Mouse (Mus musculus): ENCODE measurements around the gene Fadd. TPM values are rescaled to one million over a fixed set of nuclear protein-coding genes. Genes with fewer than 3 reads are reported as not detected.

Fadd gene
- polyA plus RNA-seq, 1 experiment from 2014 or later, result 4.7 TPM

- no peak overlapping the region for H3K4me2 ChIP-seq (ENCODE audit: low read length)
- H3K27me3 ChIP-seq (replicated peaks; ENCODE audit: control insufficient read depth, insufficient read depth, low read length), result no peaks in the 10 kb centered on the region
- no peak overlapping the region for H3K9ac ChIP-seq (ENCODE audit: low read depth, low read length)
- no peaks in the 10 kb centered on the region for H3K36me3 ChIP-seq (ENCODE audit: control insufficient read depth, insufficient read depth, low read length)
- ATAC-seq, result no peak
- H3K9me3 ChIP-seq (ENCODE audit: control insufficient read depth, low read length), result no peaks in the 10 kb centered on the region
- H3K4me1 ChIP-seq (ENCODE audit: control insufficient read depth, insufficient read depth, low read depth, low read length), result peaks cover 3% of the 10 kb centered on the region
- WGBS, result 41% methylated on average over 2 of the region's 2 CpGs
- H3K4me3 ChIP-seq (ENCODE audit: low read length), result no peak overlapping the region
- no peak overlapping the region for H3K27ac ChIP-seq (ENCODE audit: low read depth, low read length)
These were observed 5.0 kb upstream of the Fadd start for GRCm38 (mm10) chr7:144587291-144587690.

GRCm38 (mm10) chr7:144585648-144586047 is 3.4 kb upstream of the Fadd start:
- Histone ChIP-seq H3K9me3 (ENCODE audit: control insufficient read depth, low read length) (no peaks in the 10 kb centered on the region), H3K27ac (ENCODE audit: low read depth, low read length) (no peak overlapping the region), H3K4me3 (ENCODE audit: low read length) (no peak overlapping the region), H3K27me3 (replicated peaks; ENCODE audit: control insufficient read depth, insufficient read depth, low read length) (no peaks in the 10 kb centered on the region), H3K9ac (ENCODE audit: low read depth, low read length) (no peak overlapping the region), H3K4me2 (ENCODE audit: low read length) (no peak overlapping the region), H3K36me3 (ENCODE audit: control insufficient read depth, insufficient read depth, low read length) (no peaks in the 10 kb centered on the region), H3K4me1 (ENCODE audit: control insufficient read depth, insufficient read depth, low read depth, low read length) (peaks cover 11% of the 10 kb centered on the region)
- WGBS, result 6% methylated on average over 6 of the region's 6 CpGs
- no peak for ATAC-seq

GRCm38 (mm10) chr7:144583619-144584018 is 1.4 kb upstream of the Fadd start:
- Histone ChIP-seq H3K27ac (ENCODE audit: low read depth, low read length) (no peak overlapping the region), H3K36me3 (ENCODE audit: control insufficient read depth, insufficient read depth, low read length) (no peaks in the 10 kb centered on the region; the same call in 1 of the 2 replicates), H3K9me3 (ENCODE audit: control insufficient read depth, low read length) (no peaks in the 10 kb centered on the region), H3K4me2 (ENCODE audit: low read length) (no peak overlapping the region), H3K4me1 (ENCODE audit: control insufficient read depth, insufficient read depth, low read depth, low read length) (peaks cover 12% of the 10 kb centered on the region), H3K4me3 (ENCODE audit: low read length) (no peak overlapping the region), H3K27me3 (replicated peaks; ENCODE audit: control insufficient read depth, insufficient read depth, low read length) (no peaks in the 10 kb centered on the region), H3K9ac (ENCODE audit: low read depth, low read length) (no peak overlapping the region)
- WGBS, result 4% methylated on average over 4 of the region's 4 CpGs
- ATAC-seq, result no peak

GRCm38 (mm10) chr7:144581559-144582283 is 542 bp downstream of the Fadd start:
- Histone ChIP-seq H3K9ac (ENCODE audit: low read depth, low read length) (peak overlapping the region; percentile 87), H3K36me3 (ENCODE audit: control insufficient read depth, insufficient read depth, low read length) (no peaks in the 10 kb centered on the region; the same call in 1 of the 2 replicates), H3K9me3 (ENCODE audit: control insufficient read depth, low read length) (no peaks in the 10 kb centered on the region), H3K27ac (ENCODE audit: low read depth, low read length) (peak overlapping the region; percentile 90), H3K4me3 (ENCODE audit: low read length) (peak overlapping the region; percentile 88), H3K4me2 (ENCODE audit: low read length) (peak overlapping the region; percentile 87), H3K27me3 (replicated peaks; ENCODE audit: control insufficient read depth, insufficient read depth, low read length) (no peaks in the 10 kb centered on the region), H3K4me1 (ENCODE audit: control insufficient read depth, insufficient read depth, low read depth, low read length) (peaks cover 12% of the 10 kb centered on the region)
- peak; percentile 85 for ATAC-seq
- WGBS, result under 1% methylated on average over 43 of the region's 43 CpGs

DNA sequence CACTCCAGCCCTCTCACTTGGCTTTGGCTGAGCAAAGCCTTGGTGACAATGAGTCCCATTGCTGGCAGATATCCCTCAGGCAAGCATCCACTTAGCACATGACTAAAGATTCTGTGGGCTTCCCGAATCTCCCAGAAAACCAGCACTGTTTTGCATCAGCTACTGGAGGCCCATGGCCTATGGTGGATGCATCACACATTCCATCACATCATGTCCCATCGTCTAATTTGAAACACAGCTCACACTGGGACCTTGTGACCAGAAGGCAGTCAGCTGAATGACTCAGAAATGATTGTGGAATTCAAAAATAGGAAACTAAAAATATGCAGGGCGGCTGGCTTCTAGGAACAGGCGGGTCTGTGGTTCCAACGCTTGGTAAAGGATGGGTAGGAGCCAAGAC is 4.4 kb downstream of the Fadd start:
- Histone ChIP-seq H3K9ac (ENCODE audit: low read depth, low read length) (no peak overlapping the region), H3K4me1 (ENCODE audit: control insufficient read depth, insufficient read depth, low read depth, low read length) (peaks cover 11% of the 10 kb centered on the region), H3K36me3 (ENCODE audit: control insufficient read depth, insufficient read depth, low read length) (no peaks in the 10 kb centered on the region; the same call in 1 of the 2 replicates), H3K27ac (ENCODE audit: low read depth, low read length) (no peak overlapping the region), H3K9me3 (ENCODE audit: control insufficient read depth, low read length) (no peaks in the 10 kb centered on the region), H3K27me3 (replicated peaks; ENCODE audit: control insufficient read depth, insufficient read depth, low read length) (no peaks in the 10 kb centered on the region), H3K4me3 (ENCODE audit: low read length) (no peak overlapping the region), H3K4me2 (ENCODE audit: low read length) (no peak overlapping the region)
- ATAC-seq, result no peak
- WGBS, result 95% methylated on average over 5 of the region's 5 CpGs

DNA sequence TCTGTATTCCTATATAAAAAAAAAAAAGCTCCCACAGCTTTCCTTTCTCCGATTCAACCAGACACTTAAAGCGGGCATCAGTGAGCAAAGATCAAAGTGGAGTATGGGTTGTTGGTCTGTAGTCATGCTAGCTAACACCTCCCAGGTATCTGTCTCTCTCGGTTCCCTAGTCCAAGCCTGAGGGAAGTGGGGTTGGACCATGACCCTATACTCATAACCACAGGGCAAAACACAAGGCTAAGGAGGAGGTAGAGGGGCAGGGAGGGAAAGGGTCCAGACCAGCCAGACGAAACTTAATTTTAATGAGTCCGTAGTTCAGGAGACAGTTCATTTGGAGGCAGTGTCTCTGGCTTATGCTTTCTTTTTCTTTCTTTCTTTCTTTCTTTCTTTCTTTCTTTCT is 10.0 kb downstream of the Fadd start:
- no peaks in the 10 kb centered on the region for H3K36me3 ChIP-seq (ENCODE audit: control insufficient read depth, insufficient read depth, low read length)
- H3K9me3 ChIP-seq (ENCODE audit: control insufficient read depth, low read length), result no peaks in the 10 kb centered on the region
- no peak for ATAC-seq
- H3K4me1 ChIP-seq (ENCODE audit: control insufficient read depth, insufficient read depth, low read depth, low read length), result no peaks in the 10 kb centered on the region
- no peak overlapping the region for H3K9ac ChIP-seq (ENCODE audit: low read depth, low read length)
- H3K27me3 ChIP-seq (replicated peaks; ENCODE audit: control insufficient read depth, insufficient read depth, low read length), result no peaks in the 10 kb centered on the region
- no peak overlapping the region for H3K4me2 ChIP-seq (ENCODE audit: low read length)
- H3K27ac ChIP-seq (ENCODE audit: low read depth, low read length), result no peak overlapping the region
- 89% methylated on average over 5 of the region's 5 CpGs for WGBS
- no peak overlapping the region for H3K4me3 ChIP-seq (ENCODE audit: low read length)

DNA sequence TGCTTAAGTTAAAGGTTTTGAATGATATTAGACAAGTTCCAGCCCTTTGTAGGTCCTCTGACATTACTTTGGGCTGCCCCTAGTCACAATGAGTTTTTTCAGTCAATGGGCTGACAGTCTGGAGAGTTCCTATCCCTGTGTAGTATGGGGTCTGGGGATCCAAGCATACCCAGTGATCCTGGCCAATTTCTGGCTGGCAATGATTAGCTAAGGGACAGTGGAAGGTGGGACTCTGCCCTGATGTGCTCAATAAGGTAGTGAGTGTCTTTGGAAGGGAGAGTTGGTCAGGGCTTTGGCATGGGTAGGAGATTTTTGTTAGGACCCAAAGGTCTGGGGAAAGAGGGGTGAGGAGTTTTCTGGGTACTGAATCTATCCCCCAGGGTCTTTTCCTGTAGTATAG is 10.7 kb downstream of the Fadd start:
- Histone ChIP-seq H3K4me1 (ENCODE audit: control insufficient read depth, insufficient read depth, low read depth, low read length) (no peaks in the 10 kb centered on the region), H3K27ac (ENCODE audit: low read depth, low read length) (no peak overlapping the region), H3K4me3 (ENCODE audit: low read length) (no peak overlapping the region), H3K27me3 (replicated peaks; ENCODE audit: control insufficient read depth, insufficient read depth, low read length) (no peaks in the 10 kb centered on the region; the same call in 1 of the 2 replicates), H3K9me3 (ENCODE audit: control insufficient read depth, low read length) (no peaks in the 10 kb centered on the region), H3K4me2 (ENCODE audit: low read length) (no peak overlapping the region), H3K36me3 (ENCODE audit: control insufficient read depth, insufficient read depth, low read length) (no peaks in the 10 kb centered on the region), H3K9ac (ENCODE audit: low read depth, low read length) (no peak overlapping the region)
- ATAC-seq, result no peak

- Histone ChIP-seq H3K27me3 (replicated peaks; ENCODE audit: control insufficient read depth, insufficient read depth, low read length) (no peaks in the 10 kb centered on the region; the same call in 1 of the 2 replicates), H3K36me3 (ENCODE audit: control insufficient read depth, insufficient read depth, low read length) (no peaks in the 10 kb centered on the region), H3K4me1 (ENCODE audit: control insufficient read depth, insufficient read depth, low read depth, low read length) (no peaks in the 10 kb centered on the region), H3K9ac (ENCODE audit: low read depth, low read length) (no peak overlapping the region), H3K4me3 (ENCODE audit: low read length) (no peak overlapping the region), H3K9me3 (ENCODE audit: control insufficient read depth, low read length) (no peaks in the 10 kb centered on the region), H3K4me2 (ENCODE audit: low read length) (no peak overlapping the region), H3K27ac (ENCODE audit: low read depth, low read length) (no peak overlapping the region)
- WGBS, result 61% methylated on average over 7 of the region's 7 CpGs
- no peak for ATAC-seq
These were observed 12.8 kb downstream of the Fadd start for GRCm38 (mm10) chr7:144569428-144569827.

DNA sequence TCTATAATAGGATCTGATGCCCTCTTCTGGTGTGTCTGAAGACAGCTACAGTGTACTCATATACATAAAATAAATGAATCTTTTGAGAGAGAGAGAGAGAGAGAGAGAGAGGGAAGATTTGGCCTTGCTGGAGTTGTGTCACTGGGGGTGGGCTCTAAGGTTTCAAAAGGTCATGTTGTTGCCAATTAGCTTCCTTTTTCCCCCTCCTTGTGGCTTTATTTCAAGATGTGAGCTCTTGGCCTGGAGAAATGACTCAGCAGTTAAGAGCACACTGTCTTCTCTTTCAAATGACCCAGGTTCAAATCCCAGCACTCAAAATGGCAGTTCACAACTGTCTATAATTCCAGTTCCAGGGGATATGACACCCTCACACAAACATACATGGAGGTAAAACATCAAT is 14.2 kb downstream of the Fadd start:
- Histone ChIP-seq H3K4me1 (ENCODE audit: control insufficient read depth, insufficient read depth, low read depth, low read length) (no peaks in the 10 kb centered on the region; the same call in 1 of the 2 replicates), H3K36me3 (ENCODE audit: control insufficient read depth, insufficient read depth, low read length) (no peaks in the 10 kb centered on the region), H3K4me3 (ENCODE audit: low read length) (no peak overlapping the region), H3K4me2 (ENCODE audit: low read length) (no peak overlapping the region), H3K27me3 (replicated peaks; ENCODE audit: control insufficient read depth, insufficient read depth, low read length) (no peaks in the 10 kb centered on the region; the same call in none of the 2 replicates), H3K9me3 (ENCODE audit: control insufficient read depth, low read length) (no peaks in the 10 kb centered on the region), H3K27ac (ENCODE audit: low read depth, low read length) (no peak overlapping the region), H3K9ac (ENCODE audit: low read depth, low read length) (no peak overlapping the region)
- no peak for ATAC-seq

All from hindbrain, embryonic 16.5 days (tissue).